Mouse (Mus musculus): ENCODE data around the gene Zbtb16. TPM values are rescaled to one million over a fixed set of nuclear protein-coding genes. Genes with fewer than 3 reads are reported as not detected.

Gene Zbtb16
- total and polyA plus RNA-seq, 3 experiments = 0.04 to 0.72 TPM; not detected in 1

DNA sequence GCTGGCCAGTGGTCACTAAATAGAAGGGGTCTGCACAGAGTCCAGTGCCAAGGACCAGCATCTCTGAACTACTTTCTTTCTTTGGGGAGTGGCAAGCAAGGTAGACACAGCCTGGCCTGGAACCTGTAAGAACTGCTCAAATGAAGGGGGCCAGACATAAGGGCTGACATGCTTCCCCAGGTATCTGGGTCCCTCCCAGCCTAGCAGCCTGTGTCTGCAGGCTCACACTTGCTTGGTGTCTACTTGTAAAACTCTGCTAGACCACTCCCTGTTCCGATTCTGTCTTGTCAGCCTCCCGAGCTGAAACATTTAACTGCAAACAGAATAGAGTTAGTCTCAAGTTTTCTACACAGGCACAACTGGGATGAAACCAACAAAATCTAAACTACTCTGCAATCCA is 41.6 kb downstream of the Zbtb16 start:
- Histone ChIP-seq H3K27me3 (ENCODE audit: control insufficient read depth in 1 of 2, insufficient read depth in 2 of 2, low read length in 2 of 2) (no peaks in the 10 kb centered on the region), H3K9ac (ENCODE audit: control insufficient read depth, low read depth, low read length, poor library complexity, severe bottlenecking) (peak overlapping the region; percentile 1), H3K4me3 (ENCODE audit: control insufficient read depth in 1 of 2, insufficient read depth in 1 of 2, low read depth in 2 of 2, low read length in 2 of 2) (peak overlapping the region; percentile 1 to 16; a peak in 1 of 4 replicates), H3K9me3 (replicated peaks; ENCODE audit: insufficient read depth, low read length) (no peaks in the 10 kb centered on the region), H3K79me2 (ENCODE audit: control insufficient read depth, insufficient read depth, low read length, poor library complexity) (no peaks in the 10 kb centered on the region), H3K27ac (ENCODE audit: control insufficient read depth, low read depth, low read length) (peak overlapping the region; percentile 45), H3K36me3 (ENCODE audit: control insufficient read depth in 1 of 2, insufficient read depth in 2 of 2, low read length in 2 of 2) (peaks cover 0 to 26% of the 10 kb centered on the region in 2 experiments; a peak in 2 of 4 replicates), H3K4me1 (ENCODE audit: control insufficient read depth in 1 of 2, insufficient read depth in 2 of 2, low read length in 2 of 2) (peaks cover 23 to 31% of the 10 kb centered on the region in 2 experiments)
- TF ChIP-seq GABPA (IDR thresholded peaks at IDR 0.05; ENCODE audit: low read depth, low read length) (no peak), NELFE (IDR thresholded peaks at IDR 0.05; ENCODE audit: low read depth, low read length) (no peak), TCF12 (IDR thresholded peaks at IDR 0.05; ENCODE audit: low read depth, low read length) (no peak), MXI1 (IDR thresholded peaks at IDR 0.05; ENCODE audit: low read depth, low read length) (no peak), MAZ (IDR thresholded peaks at IDR 0.05; ENCODE audit: low read depth, low read length) (no peak), ZC3H11A (IDR thresholded peaks at IDR 0.05; ENCODE audit: low read depth, low read length) (no peak), SIN3A (IDR thresholded peaks at IDR 0.05; ENCODE audit: low read length) (no peak), CHD2 (IDR thresholded peaks at IDR 0.05; ENCODE audit: low read length) (no peak), HCFC1 (IDR thresholded peaks at IDR 0.05; ENCODE audit: low read depth, low read length) (no peak), SMC3 (IDR thresholded peaks at IDR 0.05; ENCODE audit: low read depth, low read length) (no peak), RAD21 (IDR thresholded peaks at IDR 0.05; ENCODE audit: low read depth, low read length) (no peak), ZNF384 (IDR thresholded peaks at IDR 0.05; ENCODE audit: low read depth, low read length) (no peak), TBP (IDR thresholded peaks at IDR 0.05; ENCODE audit: low read depth, low read length) (no peak), EP300 (IDR thresholded peaks at IDR 0.05; ENCODE audit: low read depth in 1 of 2, low read length in 2 of 2) (no peak), GATA1 (IDR thresholded peaks at IDR 0.05; ENCODE audit: low read depth, low read length) (no peak), POLR2AphosphoS2 (IDR thresholded peaks at IDR 0.05; ENCODE audit: low read length) (no peak), MEF2A (IDR thresholded peaks at IDR 0.05; ENCODE audit: extremely low read depth, insufficient replicate concordance, low read depth, low read length, poor library complexity, severe bottlenecking) (no peak), MYB (IDR thresholded peaks at IDR 0.05; ENCODE audit: low read depth, low read length) (no peak)
- DNase-seq (ENCODE audit: low read depth, low spot score) = peak; percentile 42

DNA sequence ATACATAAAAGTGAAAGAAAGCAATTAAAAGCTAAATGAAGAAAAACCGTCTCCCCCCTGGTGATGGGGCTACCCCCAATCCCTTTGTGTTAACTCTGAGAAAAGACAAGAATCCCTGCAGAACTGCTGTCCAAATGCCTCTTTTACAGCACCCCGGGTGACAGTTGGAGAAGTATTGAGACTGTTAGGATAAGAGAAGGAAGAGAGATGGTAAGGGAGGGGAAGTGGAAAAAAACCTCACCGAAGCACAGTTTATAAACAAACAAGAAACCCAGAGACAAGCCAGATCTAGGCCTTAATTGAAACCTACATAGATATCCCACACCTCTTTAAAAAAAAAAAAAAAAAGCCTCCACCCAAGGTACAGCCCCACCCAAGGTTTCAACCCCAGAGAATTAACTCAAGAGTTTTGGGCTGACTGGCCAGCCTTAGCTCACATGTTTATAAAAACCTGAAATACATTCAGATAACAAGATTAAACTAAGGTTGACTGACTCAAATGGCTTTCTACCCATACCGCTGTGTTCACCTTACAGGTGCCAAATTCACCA is 42.3 kb downstream of the Zbtb16 start:
- no peaks in the 10 kb centered on the region for H3K9me3 ChIP-seq (replicated peaks; ENCODE audit: insufficient read depth, low read length)
- peaks cover 0 to 26% of the 10 kb centered on the region in 2 experiments; a peak in 2 of 4 replicates for H3K36me3 ChIP-seq (ENCODE audit: control insufficient read depth in 1 of 2, insufficient read depth in 2 of 2, low read length in 2 of 2)
- TF ChIP-seq POLR2A (IDR thresholded peaks at IDR 0.05; ENCODE audit: control insufficient read depth in 1 of 2, insufficient read depth in 1 of 2, low read depth in 1 of 2, low read length in 2 of 2, poor library complexity in 1 of 2) = no peak
- TF ChIP-seq MYC (IDR thresholded peaks at IDR 0.05; ENCODE audit: low read depth, low read length) = 0 out of 2 replicates have a peak, but pooled peaks have one; percentile 11
- peak; percentile 34 for TF ChIP-seq GATA1 (IDR thresholded peaks at IDR 0.05; ENCODE audit: low read depth, low read length)
- peak in 1 of 2 experiments; percentile 70; a peak in 3 of 4 replicates for TF ChIP-seq EP300 (IDR thresholded peaks at IDR 0.05; ENCODE audit: low read depth in 1 of 2, low read length in 2 of 2)
- TF ChIP-seq ZNF384 (IDR thresholded peaks at IDR 0.05; ENCODE audit: low read depth, low read length) = peak; percentile 94
- 0 out of 2 replicates have a peak, but pooled peaks have one; percentile 3 for TF ChIP-seq TCF12 (IDR thresholded peaks at IDR 0.05; ENCODE audit: low read depth, low read length)
- TF ChIP-seq MAZ (IDR thresholded peaks at IDR 0.05; ENCODE audit: low read depth, low read length) = no peak
- no peak for TF ChIP-seq UBTF (IDR thresholded peaks at IDR 0.05; ENCODE audit: borderline replicate concordance, insufficient read depth, low read depth, low read length)
- TF ChIP-seq MYB (IDR thresholded peaks at IDR 0.05; ENCODE audit: low read depth, low read length) = peak; percentile 90
- H3K27ac ChIP-seq (ENCODE audit: control insufficient read depth, low read depth, low read length) = peak overlapping the region; percentile 45
- DNase-seq (ENCODE audit: low read depth, low spot score) = peak; percentile 74
- H3K79me2 ChIP-seq (ENCODE audit: control insufficient read depth, insufficient read depth, low read length, poor library complexity) = no peaks in the 10 kb centered on the region
- peak overlapping the region; percentile 38 to 48; a peak in 2 of 4 replicates for H3K4me3 ChIP-seq (ENCODE audit: control insufficient read depth in 1 of 2, insufficient read depth in 1 of 2, low read depth in 2 of 2, low read length in 2 of 2)
- peaks cover 23 to 31% of the 10 kb centered on the region in 2 experiments for H3K4me1 ChIP-seq (ENCODE audit: control insufficient read depth in 1 of 2, insufficient read depth in 2 of 2, low read length in 2 of 2)
- H3K27me3 ChIP-seq (ENCODE audit: control insufficient read depth in 1 of 2, insufficient read depth in 2 of 2, low read length in 2 of 2) = no peaks in the 10 kb centered on the region
- H3K9ac ChIP-seq (ENCODE audit: control insufficient read depth, low read depth, low read length, poor library complexity, severe bottlenecking) = peak overlapping the region; percentile 33; the same call in 1 of the 2 replicates
